Mouse (Mus musculus): ENCODE results near the gene Fgf22. TPM values are rescaled to one million over a fixed set of nuclear protein-coding genes. Genes with fewer than 3 reads are reported as not detected.

Fgf22 gene
- polyA plus RNA-seq, 1 experiment = 0.26 TPM

- no peak within 1 kb of the TSS for H3K4me3 ChIP-seq
- no peaks in the 10 kb centered on the region for H3K79me2 ChIP-seq (ENCODE audit: control insufficient read depth, insufficient read depth)
- H3K4me2 ChIP-seq (ENCODE audit: low read depth) = no peak within 1 kb of the TSS
- TF ChIP-seq CEBPB (IDR thresholded peaks at IDR 0.05; ENCODE audit: insufficient read depth, poor library complexity, severe bottlenecking) (no peak), MYOD1 (IDR thresholded peaks at IDR 0.05; ENCODE audit: control insufficient read depth in 1 of 3, insufficient read length in 2 of 3, low read depth in 2 of 3) (no peak), POLR2AphosphoS2 (IDR thresholded peaks at IDR 0.05; ENCODE audit: insufficient read length, low read depth) (no peak), REST (IDR thresholded peaks at IDR 0.05; ENCODE audit: insufficient read depth, insufficient read length) (no peak), E2F4 (IDR thresholded peaks at IDR 0.05; ENCODE audit: insufficient read depth) (no peak), TCF3 (IDR thresholded peaks at IDR 0.05; ENCODE audit: insufficient read length, low read depth) (no peak), SRF (IDR thresholded peaks at IDR 0.05; ENCODE audit: control insufficient read depth, insufficient read length, low read depth) (no peak), POLR2A (IDR thresholded peaks at IDR 0.05; ENCODE audit: insufficient read length, low read depth) (no peak), USF1 (IDR thresholded peaks at IDR 0.05; ENCODE audit: low read depth) (no peak), MAX (IDR thresholded peaks at IDR 0.05; ENCODE audit: low read depth) (no peak), TCF12 (IDR thresholded peaks at IDR 0.05; ENCODE audit: insufficient read depth, poor library complexity, severe bottlenecking) (no peak), MYOG (IDR thresholded peaks at IDR 0.05; ENCODE audit: control insufficient read depth in 1 of 3, insufficient read depth in 1 of 3, insufficient read length in 2 of 3, low read depth in 2 of 3) (no peak)
- H3ac ChIP-seq (ENCODE audit: control insufficient read depth, insufficient read length) = no peak within 1 kb of the TSS
- no peaks in the 10 kb centered on the region for H3K27me3 ChIP-seq (ENCODE audit: control insufficient read depth, insufficient read depth, insufficient read length)
- no peaks in the 10 kb centered on the region for H3K36me3 ChIP-seq (ENCODE audit: control insufficient read depth, insufficient read depth)
Observed at GRCm38 (mm10) chr10:79790861-79791260, 36.0 kb downstream of the Fgf22 start, which contains the start of gene Prss57. Prss57 (minus strand) TSS chr10:79790961.

DNA sequence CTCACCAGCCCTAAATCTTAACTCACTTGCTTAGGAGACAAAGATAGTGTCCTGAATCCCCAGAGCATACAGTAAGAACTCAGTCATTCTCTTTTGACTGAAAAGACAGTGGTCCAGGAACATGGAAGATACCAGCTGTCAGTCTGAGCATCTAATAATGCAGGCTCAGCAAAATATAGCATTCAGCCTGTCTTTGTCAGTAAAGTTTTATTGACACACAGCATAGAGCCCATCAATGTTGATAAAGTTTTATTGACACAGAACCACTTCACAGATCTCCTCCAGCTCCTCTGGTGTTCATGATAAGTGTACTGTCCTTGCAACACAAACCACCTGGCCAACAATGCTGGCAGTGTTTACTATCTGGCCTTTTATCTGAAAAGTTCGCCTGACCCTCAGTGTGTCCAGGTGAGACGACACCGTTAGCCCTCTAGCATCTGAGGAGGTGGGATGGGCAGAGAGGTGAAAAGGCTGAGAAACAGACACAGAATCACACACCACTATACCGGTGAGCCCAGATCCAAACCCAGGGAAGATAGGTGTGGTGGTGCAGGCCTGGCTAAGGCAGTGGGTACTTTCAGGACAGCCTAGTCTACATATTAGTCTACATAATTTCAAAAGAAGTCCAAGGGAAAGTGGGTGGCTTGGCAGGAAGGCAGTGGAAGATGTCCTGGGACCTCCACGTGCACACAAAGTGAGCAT, 37.6 kb downstream of the Fgf22 start:
- TF ChIP-seq CEBPB (IDR thresholded peaks at IDR 0.05; ENCODE audit: insufficient read depth, poor library complexity, severe bottlenecking) (no peak), REST (IDR thresholded peaks at IDR 0.05; ENCODE audit: insufficient read depth, insufficient read length) (no peak), POLR2AphosphoS2 (IDR thresholded peaks at IDR 0.05; ENCODE audit: insufficient read length, low read depth) (no peak), MYOD1 (IDR thresholded peaks at IDR 0.05; ENCODE audit: control insufficient read depth in 1 of 3, insufficient read length in 2 of 3, low read depth in 2 of 3) (no peak), SRF (IDR thresholded peaks at IDR 0.05; ENCODE audit: control insufficient read depth, insufficient read length, low read depth) (no peak), TCF3 (IDR thresholded peaks at IDR 0.05; ENCODE audit: insufficient read length, low read depth) (no peak), MYOG (IDR thresholded peaks at IDR 0.05; ENCODE audit: control insufficient read depth in 1 of 3, insufficient read depth in 1 of 3, insufficient read length in 2 of 3, low read depth in 2 of 3) (no peak), POLR2A (IDR thresholded peaks at IDR 0.05; ENCODE audit: insufficient read length, low read depth) (no peak), USF1 (IDR thresholded peaks at IDR 0.05; ENCODE audit: low read depth) (no peak), E2F4 (IDR thresholded peaks at IDR 0.05; ENCODE audit: insufficient read depth) (no peak), MAX (IDR thresholded peaks at IDR 0.05; ENCODE audit: low read depth) (no peak), TCF12 (IDR thresholded peaks at IDR 0.05; ENCODE audit: insufficient read depth, poor library complexity, severe bottlenecking) (no peak)
- Histone ChIP-seq H3K4me2 (ENCODE audit: low read depth) (peak overlapping the region; percentile 80), H3K4me3 (peak overlapping the region; percentile 50)

GRCm38 (mm10) chr10:79793051-79793737, 38.3 kb downstream of the Fgf22 start, which contains the start of gene Palm:
Palm (plus strand) TSS chr10:79793572.
- TF ChIP-seq SRF (IDR thresholded peaks at IDR 0.05; ENCODE audit: control insufficient read depth, insufficient read length, low read depth) = no peak
- TF ChIP-seq POLR2AphosphoS2 (IDR thresholded peaks at IDR 0.05; ENCODE audit: insufficient read length, low read depth) = peak; percentile 35
- TF ChIP-seq MAX (IDR thresholded peaks at IDR 0.05; ENCODE audit: low read depth) = no peak
- TF ChIP-seq POLR2A (IDR thresholded peaks at IDR 0.05; ENCODE audit: insufficient read length, low read depth) = peak; percentile 71
- TF ChIP-seq MYOD1 (IDR thresholded peaks at IDR 0.05; ENCODE audit: control insufficient read depth in 1 of 3, insufficient read length in 2 of 3, low read depth in 2 of 3) = peak in 2 of 3 experiments; percentile 52 to 64
- TF ChIP-seq TCF12 (IDR thresholded peaks at IDR 0.05; ENCODE audit: insufficient read depth, poor library complexity, severe bottlenecking) = no peak
- no peak for TF ChIP-seq E2F4 (IDR thresholded peaks at IDR 0.05; ENCODE audit: insufficient read depth)
- no peak for TF ChIP-seq CEBPB (IDR thresholded peaks at IDR 0.05; ENCODE audit: insufficient read depth, poor library complexity, severe bottlenecking)
- peak; percentile 8 for TF ChIP-seq TCF3 (IDR thresholded peaks at IDR 0.05; ENCODE audit: insufficient read length, low read depth)
- no peak for TF ChIP-seq REST (IDR thresholded peaks at IDR 0.05; ENCODE audit: insufficient read depth, insufficient read length)
- TF ChIP-seq MYOG (IDR thresholded peaks at IDR 0.05; ENCODE audit: control insufficient read depth in 1 of 3, insufficient read depth in 1 of 3, insufficient read length in 2 of 3, low read depth in 2 of 3) = peak in 2 of 3 experiments; percentile 43 to 76
- peak; percentile 44 for TF ChIP-seq USF1 (IDR thresholded peaks at IDR 0.05; ENCODE audit: low read depth)
- Histone ChIP-seq H3K79me2 (ENCODE audit: control insufficient read depth, insufficient read depth) (peaks cover 7% of the 10 kb centered on the region), H3K36me3 (ENCODE audit: control insufficient read depth, insufficient read depth) (no peaks in the 10 kb centered on the region), H3K4me2 (ENCODE audit: low read depth) (peak within 1 kb of the TSS; percentile 99), H3K27me3 (ENCODE audit: control insufficient read depth, insufficient read depth, insufficient read length) (no peaks in the 10 kb centered on the region), H3ac (ENCODE audit: control insufficient read depth, insufficient read length) (peak within 1 kb of the TSS; percentile 34), H3K4me3 (peak within 1 kb of the TSS; percentile 50)

More for the DNA sequence above, 37.6 kb downstream of the Fgf22 start:
- Histone ChIP-seq H3K27me3 (ENCODE audit: control insufficient read depth, insufficient read depth, insufficient read length) (no peaks in the 10 kb centered on the region), H3K36me3 (ENCODE audit: control insufficient read depth, insufficient read depth) (no peaks in the 10 kb centered on the region), H3K79me2 (ENCODE audit: control insufficient read depth, insufficient read depth) (no peaks in the 10 kb centered on the region), H3ac (ENCODE audit: control insufficient read depth, insufficient read length) (no peak overlapping the region)

- Histone ChIP-seq H3K4me3 (peak overlapping the region; percentile 50), H3ac (ENCODE audit: control insufficient read depth, insufficient read length) (peak overlapping the region; percentile 34), H3K4me2 (ENCODE audit: low read depth) (peak overlapping the region; percentile 99), H3K79me2 (ENCODE audit: control insufficient read depth, insufficient read depth) (peaks cover 14% of the 10 kb centered on the region), H3K27me3 (ENCODE audit: control insufficient read depth, insufficient read depth, insufficient read length) (no peaks in the 10 kb centered on the region), H3K36me3 (ENCODE audit: control insufficient read depth, insufficient read depth) (no peaks in the 10 kb centered on the region)
- TF ChIP-seq REST (IDR thresholded peaks at IDR 0.05; ENCODE audit: insufficient read depth, insufficient read length) = no peak
- no peak for TF ChIP-seq E2F4 (IDR thresholded peaks at IDR 0.05; ENCODE audit: insufficient read depth)
- no peak for TF ChIP-seq USF1 (IDR thresholded peaks at IDR 0.05; ENCODE audit: low read depth)
- no peak for TF ChIP-seq MAX (IDR thresholded peaks at IDR 0.05; ENCODE audit: low read depth)
- no peak for TF ChIP-seq TCF12 (IDR thresholded peaks at IDR 0.05; ENCODE audit: insufficient read depth, poor library complexity, severe bottlenecking)
- TF ChIP-seq TCF3 (IDR thresholded peaks at IDR 0.05; ENCODE audit: insufficient read length, low read depth) = no peak
- no peak for TF ChIP-seq CEBPB (IDR thresholded peaks at IDR 0.05; ENCODE audit: insufficient read depth, poor library complexity, severe bottlenecking)
- no peak for TF ChIP-seq SRF (IDR thresholded peaks at IDR 0.05; ENCODE audit: control insufficient read depth, insufficient read length, low read depth)
- no peak for TF ChIP-seq POLR2AphosphoS2 (IDR thresholded peaks at IDR 0.05; ENCODE audit: insufficient read length, low read depth)
- TF ChIP-seq POLR2A (IDR thresholded peaks at IDR 0.05; ENCODE audit: insufficient read length, low read depth) = no peak
- no peak for TF ChIP-seq MYOD1 (IDR thresholded peaks at IDR 0.05; ENCODE audit: control insufficient read depth in 1 of 3, insufficient read length in 2 of 3, low read depth in 2 of 3)
- TF ChIP-seq MYOG (IDR thresholded peaks at IDR 0.05; ENCODE audit: control insufficient read depth in 1 of 3, insufficient read depth in 1 of 3, insufficient read length in 2 of 3, low read depth in 2 of 3) = no peak
Observed at GRCm38 (mm10) chr10:79793738-79794490, 39.0 kb downstream of the Fgf22 start.
